Mouse (Mus musculus) liver, postnatal 0 days (tissue): Measurements from ENCODE around the gene Syn3.

ENCODE experiments used
- CTCF ChIP-seq: sonication (generic); IDR thresholded peaks from 2 replicates; pipeline ENCODE4 v1.5.1; 2016; ENCODE audit warnings: antibody characterized with exemption, low read depth
- EP300 ChIP-seq: IDR thresholded peaks from 2 replicates; pipeline ENCODE4 v1.6.1; 2016; ENCODE audit warnings: antibody characterized with exemption, low read depth, mild to moderate bottlenecking

- TF ChIP-seq CTCF: no peak
- TF ChIP-seq EP300: no peak
These were observed 157.6 kb downstream of the Syn3 start for GRCm38 (mm10) chr10:86340991-86341527.
